Mouse (Mus musculus): ENCODE data around the gene Dscam. TPM values are rescaled to one million over a fixed set of nuclear protein-coding genes. Genes with fewer than 3 reads are reported as not detected.
"Not testable (repeated sequence)": the region's sequence is repeated elsewhere in the genome, so short reads cannot be mapped to it uniquely, and the experiment has no call there.

The Dscam gene
- polyA plus RNA-seq, 1 experiment from 2014 or later, result not detected

DNA sequence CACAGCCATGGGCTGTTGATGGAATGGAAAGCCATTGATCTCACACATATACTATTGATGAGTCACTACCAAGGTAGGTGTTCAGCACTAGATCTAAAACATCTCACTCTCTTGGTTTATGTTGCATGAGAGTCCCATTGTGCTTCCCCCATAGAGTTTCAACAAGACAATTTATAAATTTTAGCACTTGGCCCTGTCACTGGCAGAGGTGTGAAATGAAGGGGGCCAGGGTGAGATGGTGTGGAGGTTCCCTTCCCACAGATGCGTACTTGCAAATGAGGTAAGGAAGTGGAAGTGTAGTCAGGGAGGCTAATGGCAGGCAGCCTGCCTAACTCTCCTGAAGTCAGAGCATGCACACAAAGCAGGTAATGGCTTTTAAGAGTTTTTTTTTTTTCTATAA, 262.7 kb downstream of the Dscam start:
- H3K4me1 ChIP-seq (replicated peaks), result peaks cover 10% of the 10 kb centered on the region
- H3K9me3 ChIP-seq (replicated peaks), result no peaks in the 10 kb centered on the region
- H3K36me3 ChIP-seq, result no peaks in the 10 kb centered on the region
- H3K27ac ChIP-seq (ENCODE audit: poor library complexity, severe bottlenecking), result no peak overlapping the region
- H3K4me2 ChIP-seq, result no peak overlapping the region
- WGBS, result 80% methylated on average over 1 of the region's 1 CpGs
- no peaks in the 10 kb centered on the region for H3K27me3 ChIP-seq (replicated peaks)
- no peak overlapping the region for H3K4me3 ChIP-seq
- no peak overlapping the region for H3K9ac ChIP-seq
- ATAC-seq (ENCODE audit: insufficient number of reproducible peaks, low FRiP score), result no peak

DNA sequence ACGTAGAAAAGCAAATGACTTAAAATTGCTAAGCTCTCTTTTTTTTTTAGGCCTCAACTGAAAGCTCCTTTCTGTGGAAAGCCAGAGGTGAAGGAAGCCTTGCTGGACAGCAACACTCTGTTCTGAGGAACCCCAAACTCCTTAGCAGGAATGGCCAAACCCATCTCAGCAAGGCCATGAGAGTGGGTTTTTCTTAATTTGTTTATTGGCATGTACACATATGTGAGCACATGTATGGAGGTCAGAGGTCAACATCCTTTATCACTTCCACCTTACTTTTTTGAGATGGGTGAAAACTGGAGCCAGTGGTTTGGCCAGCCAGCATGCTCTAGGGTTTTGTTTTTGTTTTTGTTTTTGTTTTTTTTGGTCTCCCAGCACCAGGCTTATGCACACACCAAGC, 263.5 kb downstream of the Dscam start:
- no peak overlapping the region for H3K4me2 ChIP-seq
- H3K27ac ChIP-seq (ENCODE audit: poor library complexity, severe bottlenecking), result no peak overlapping the region
- WGBS, result 76% methylated on average over 1 of the region's 1 CpGs
- no peaks in the 10 kb centered on the region for H3K9me3 ChIP-seq (replicated peaks)
- H3K4me1 ChIP-seq (replicated peaks), result peaks cover 10% of the 10 kb centered on the region
- no peak for ATAC-seq (ENCODE audit: insufficient number of reproducible peaks, low FRiP score)
- no peaks in the 10 kb centered on the region for H3K36me3 ChIP-seq
- no peaks in the 10 kb centered on the region for H3K27me3 ChIP-seq (replicated peaks)
- H3K9ac ChIP-seq, result no peak overlapping the region
- H3K4me3 ChIP-seq, result no peak overlapping the region

DNA sequence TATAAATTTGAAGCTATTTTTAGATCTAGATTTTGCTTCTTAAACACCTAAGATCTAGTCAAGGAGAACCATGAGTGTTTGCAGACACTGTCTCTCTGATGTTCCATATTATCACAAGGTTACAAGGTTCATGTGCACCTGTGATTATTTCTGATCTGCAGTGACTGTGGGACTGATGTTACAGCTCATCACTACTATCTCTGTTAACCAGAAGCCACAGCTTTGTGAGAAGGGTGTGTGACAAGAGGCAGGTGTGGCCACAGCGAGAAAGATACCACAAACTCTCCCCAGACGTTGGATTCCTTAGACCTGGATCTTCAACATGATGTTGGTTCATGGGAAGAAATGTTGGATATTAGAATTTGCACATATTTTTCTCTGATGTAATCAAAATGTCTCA, 263.9 kb downstream of the Dscam start:
- no peak overlapping the region for H3K27ac ChIP-seq (ENCODE audit: poor library complexity, severe bottlenecking)
- no peak overlapping the region for H3K4me2 ChIP-seq

GRCm38 (mm10) chr16:96904761-96905160, 265.8 kb downstream of the Dscam start:
- Histone ChIP-seq H3K27me3 (replicated peaks) (no peaks in the 10 kb centered on the region), H3K27ac (ENCODE audit: poor library complexity, severe bottlenecking) (no peak overlapping the region), H3K9me3 (replicated peaks) (no peaks in the 10 kb centered on the region), H3K9ac (no peak overlapping the region), H3K36me3 (no peaks in the 10 kb centered on the region), H3K4me3 (no peak overlapping the region), H3K4me2 (no peak overlapping the region), H3K4me1 (replicated peaks) (peaks cover 10% of the 10 kb centered on the region)
- ATAC-seq (ENCODE audit: insufficient number of reproducible peaks, low FRiP score), result no peak
- WGBS, result 40% methylated on average over 2 of the region's 2 CpGs

More for the DNA sequence above, 263.9 kb downstream of the Dscam start:
- Histone ChIP-seq H3K4me1 (replicated peaks) (peaks cover 10% of the 10 kb centered on the region), H3K9me3 (replicated peaks) (no peaks in the 10 kb centered on the region), H3K9ac (no peak overlapping the region), H3K27me3 (replicated peaks) (no peaks in the 10 kb centered on the region), H3K4me3 (no peak overlapping the region), H3K36me3 (no peaks in the 10 kb centered on the region)
- WGBS, result 63% methylated on average over 2 of the region's 2 CpGs
- ATAC-seq (ENCODE audit: insufficient number of reproducible peaks, low FRiP score), result peak; percentile 80

GRCm38 (mm10) chr16:96904359-96904758, 266.2 kb downstream of the Dscam start:
- H3K27ac ChIP-seq (ENCODE audit: poor library complexity, severe bottlenecking), result no peak overlapping the region
- no peaks in the 10 kb centered on the region for H3K36me3 ChIP-seq
- no peak overlapping the region for H3K9ac ChIP-seq
- 16% methylated on average over 2 of the region's 2 CpGs for WGBS
- H3K4me2 ChIP-seq, result no peak overlapping the region
- peaks cover 10% of the 10 kb centered on the region for H3K4me1 ChIP-seq (replicated peaks)
- H3K4me3 ChIP-seq, result no peak overlapping the region
- no peaks in the 10 kb centered on the region for H3K9me3 ChIP-seq (replicated peaks)
- no peaks in the 10 kb centered on the region for H3K27me3 ChIP-seq (replicated peaks)
- no peak for ATAC-seq (ENCODE audit: insufficient number of reproducible peaks, low FRiP score)

GRCm38 (mm10) chr16:96902596-96902995, 268.0 kb downstream of the Dscam start:
- ATAC-seq (ENCODE audit: insufficient number of reproducible peaks, low FRiP score), result no peak
- Histone ChIP-seq H3K27ac (ENCODE audit: poor library complexity, severe bottlenecking) (no peak overlapping the region), H3K9me3 (replicated peaks) (no peaks in the 10 kb centered on the region), H3K4me1 (replicated peaks) (peaks cover 10% of the 10 kb centered on the region), H3K27me3 (replicated peaks) (no peaks in the 10 kb centered on the region), H3K36me3 (no peaks in the 10 kb centered on the region), H3K9ac (no peak overlapping the region), H3K4me2 (no peak overlapping the region), H3K4me3 (no peak overlapping the region)

DNA sequence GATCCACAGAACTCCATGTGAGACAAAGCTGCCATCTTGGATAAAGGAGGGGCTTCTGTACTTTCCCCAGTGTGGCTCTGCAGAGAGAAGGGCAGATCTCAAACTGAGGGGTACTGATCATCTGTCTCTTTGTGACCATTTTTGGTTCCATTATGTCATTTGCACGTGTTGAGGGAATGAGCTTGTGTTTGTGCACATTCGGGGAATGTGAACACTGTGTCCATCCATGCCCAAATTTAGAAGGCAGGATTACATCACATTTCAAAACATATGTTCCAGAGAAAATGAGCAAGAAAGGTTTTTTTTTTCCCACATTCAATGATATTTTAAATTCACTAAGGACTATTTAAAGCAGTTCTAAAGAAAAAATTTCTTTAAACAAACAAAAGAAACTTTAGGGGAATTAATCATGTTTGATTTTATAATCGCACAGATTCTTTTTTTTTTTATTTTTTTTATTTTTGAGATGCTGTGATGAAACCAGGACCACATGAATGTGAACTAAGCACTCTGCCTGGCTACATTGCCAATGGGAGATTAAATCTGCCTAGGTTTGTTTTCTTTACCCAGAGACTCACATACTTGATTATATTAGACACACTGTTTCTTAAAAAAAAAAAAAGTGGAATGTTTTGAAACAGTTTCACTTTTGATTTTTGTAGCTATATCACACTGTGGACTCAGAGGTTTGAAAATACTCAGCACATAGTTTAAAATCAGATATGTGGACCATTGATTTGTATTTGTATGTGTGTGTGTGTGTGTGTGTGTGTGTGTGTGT, 269.1 kb downstream of the Dscam start:
- Histone ChIP-seq H3K9ac (no peak overlapping the region), H3K27me3 (replicated peaks) (no peaks in the 10 kb centered on the region), H3K36me3 (no peaks in the 10 kb centered on the region), H3K4me3 (no peak overlapping the region), H3K27ac (ENCODE audit: poor library complexity, severe bottlenecking) (no peak overlapping the region), H3K9me3 (replicated peaks) (no peaks in the 10 kb centered on the region), H3K4me1 (replicated peaks) (peaks cover 10% of the 10 kb centered on the region), H3K4me2 (no peak overlapping the region)
- ATAC-seq (ENCODE audit: insufficient number of reproducible peaks, low FRiP score), result no peak
- 74% methylated on average over 3 of the region's 3 CpGs for WGBS

DNA sequence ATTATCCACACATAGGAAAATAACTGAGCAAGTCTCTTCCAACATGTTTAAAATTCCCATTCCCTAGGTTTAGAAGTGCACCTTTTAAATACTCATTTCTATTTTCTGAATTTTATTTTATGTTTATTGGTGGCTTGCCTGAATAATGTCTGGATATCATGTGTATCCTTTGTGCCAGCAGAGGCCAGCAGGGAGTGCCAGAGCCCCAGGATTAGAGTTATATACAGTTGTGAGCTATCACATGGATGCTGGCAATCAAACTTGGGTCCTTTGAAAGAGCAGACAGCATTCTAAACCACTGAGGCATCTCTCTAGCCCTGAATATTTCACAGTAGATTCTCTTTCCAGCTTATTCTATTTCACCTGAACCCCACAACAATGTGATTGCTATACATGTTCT, 271.2 kb downstream of the Dscam start:
- Histone ChIP-seq H3K27me3 (replicated peaks) (no peaks in the 10 kb centered on the region), H3K4me3 (no peak overlapping the region), H3K36me3 (no peaks in the 10 kb centered on the region), H3K4me2 (no peak overlapping the region), H3K9ac (no peak overlapping the region), H3K9me3 (replicated peaks) (no peaks in the 10 kb centered on the region), H3K27ac (ENCODE audit: poor library complexity, severe bottlenecking) (no peak overlapping the region), H3K4me1 (replicated peaks) (peaks cover 1% of the 10 kb centered on the region)
- ATAC-seq (ENCODE audit: insufficient number of reproducible peaks, low FRiP score), result no peak

- no peak overlapping the region for H3K9ac ChIP-seq
- no peak overlapping the region for H3K27ac ChIP-seq (ENCODE audit: poor library complexity, severe bottlenecking)
- H3K4me2 ChIP-seq, result no peak overlapping the region
- H3K4me1 ChIP-seq (replicated peaks), result no peaks in the 10 kb centered on the region; the same call in 1 of the 2 replicates
- 61% methylated on average over 10 of the region's 10 CpGs for WGBS
- no peak overlapping the region for H3K4me3 ChIP-seq
- no peak for ATAC-seq (ENCODE audit: insufficient number of reproducible peaks, low FRiP score)
- H3K36me3 ChIP-seq, result no peaks in the 10 kb centered on the region
- H3K9me3 ChIP-seq (replicated peaks), result no peaks in the 10 kb centered on the region
- H3K27me3 ChIP-seq (replicated peaks), result no peaks in the 10 kb centered on the region
These were observed 273.9 kb downstream of the Dscam start for GRCm38 (mm10) chr16:96896510-96897133.

- Histone ChIP-seq H3K27ac (ENCODE audit: poor library complexity, severe bottlenecking) (no peak overlapping the region), H3K27me3 (replicated peaks) (no peaks in the 10 kb centered on the region), H3K4me2 (no peak overlapping the region), H3K4me1 (replicated peaks) (peaks cover 10% of the 10 kb centered on the region), H3K36me3 (no peaks in the 10 kb centered on the region), H3K9me3 (replicated peaks) (no peaks in the 10 kb centered on the region), H3K9ac (no peak overlapping the region), H3K4me3 (no peak overlapping the region)
- no peak for ATAC-seq (ENCODE audit: insufficient number of reproducible peaks, low FRiP score)
- 59% methylated on average over 1 of the region's 1 CpGs for WGBS
These were observed 282.5 kb downstream of the Dscam start for GRCm38 (mm10) chr16:96888036-96888435.

DNA sequence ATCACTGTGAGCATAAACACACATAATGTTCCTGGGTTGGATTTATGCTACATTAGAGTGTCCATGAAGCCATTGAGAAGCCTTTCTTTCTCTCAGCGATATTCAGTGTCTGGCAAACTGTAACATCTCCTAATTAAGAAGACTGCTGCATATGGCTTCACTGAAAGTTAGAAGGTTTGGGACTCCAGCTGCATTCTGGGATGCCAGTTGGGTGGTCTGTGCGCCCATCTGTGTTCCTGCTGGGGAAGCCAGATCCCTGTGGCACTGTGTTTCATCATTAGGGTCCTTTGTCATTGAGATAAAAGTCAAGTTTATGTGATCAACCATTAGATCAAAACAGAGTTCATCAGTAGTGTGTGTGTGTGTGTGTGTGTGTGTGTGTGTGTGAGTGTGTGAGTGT, 284.7 kb downstream of the Dscam start:
- Histone ChIP-seq H3K9me3 (replicated peaks) (no peaks in the 10 kb centered on the region), H3K27ac (ENCODE audit: poor library complexity, severe bottlenecking) (no peak overlapping the region), H3K4me2 (no peak overlapping the region), H3K9ac (no peak overlapping the region), H3K4me3 (no peak overlapping the region), H3K36me3 (no peaks in the 10 kb centered on the region), H3K4me1 (replicated peaks) (peaks cover 10% of the 10 kb centered on the region), H3K27me3 (replicated peaks) (no peaks in the 10 kb centered on the region)
- WGBS, result 66% methylated on average over 2 of the region's 2 CpGs
- no peak for ATAC-seq (ENCODE audit: insufficient number of reproducible peaks, low FRiP score)

DNA sequence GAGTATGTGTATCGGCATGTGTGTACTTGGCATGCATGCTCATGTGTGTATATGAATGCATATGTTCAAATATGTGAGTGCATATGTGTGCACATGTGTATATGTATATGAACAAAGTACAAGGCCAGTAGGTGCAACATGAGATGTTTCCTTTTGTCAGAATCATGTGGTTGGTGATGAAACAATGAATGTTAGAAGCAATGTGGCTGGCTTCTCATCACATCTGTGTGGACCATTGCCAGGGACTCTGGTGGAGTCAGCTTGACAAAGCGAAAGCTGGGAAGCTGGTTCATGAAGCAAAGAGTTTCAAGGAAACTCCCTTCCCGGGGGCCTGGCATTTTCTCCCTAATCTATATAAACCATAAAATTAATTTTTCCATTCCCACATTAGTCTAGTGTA, 286.0 kb downstream of the Dscam start:
- H3K36me3 ChIP-seq; H3K4me1 ChIP-seq (replicated peaks); ATAC-seq (ENCODE audit: insufficient number of reproducible peaks, low FRiP score); H3K4me2 ChIP-seq; H3K27me3 ChIP-seq (replicated peaks); H3K4me3 ChIP-seq; H3K9ac ChIP-seq; H3K27ac ChIP-seq (ENCODE audit: poor library complexity, severe bottlenecking); H3K9me3 ChIP-seq (replicated peaks): not testable (repeated sequence)
- WGBS, result 45% methylated on average over 3 of the region's 3 CpGs
